Mouse (Mus musculus): Measurements from ENCODE around the gene Chd9. TPM values are rescaled to one million over a fixed set of nuclear protein-coding genes. Genes with fewer than 3 reads are reported as not detected.

Gene Chd9
- total RNA-seq, 2 experiments from 2014 or later = 43.1 to 57.7 TPM

- ATAC-seq (replicated peaks; ENCODE audit: low FRiP score, low TSS enrichment, poor library complexity, severe bottlenecking) = no peak
Measured at GRCm38 (mm10) chr8:90833628-90834320, 5.6 kb downstream of the Chd9 start.

- ATAC-seq (replicated peaks; ENCODE audit: low FRiP score, low TSS enrichment, poor library complexity, severe bottlenecking) = no peak
Measured at GRCm38 (mm10) chr8:90834321-90834672, 6.1 kb downstream of the Chd9 start.

GRCm38 (mm10) chr8:90837440-90837839 is 9.3 kb downstream of the Chd9 start:
- ATAC-seq (replicated peaks; ENCODE audit: low FRiP score, low TSS enrichment, poor library complexity, severe bottlenecking) = no peak

- no peak for ATAC-seq (replicated peaks; ENCODE audit: low FRiP score, low TSS enrichment, poor library complexity, severe bottlenecking)
Measured at GRCm38 (mm10) chr8:90839725-90840714, 11.9 kb downstream of the Chd9 start.

GRCm38 (mm10) chr8:90841321-90841720 is 13.2 kb downstream of the Chd9 start:
- no peak for ATAC-seq (replicated peaks; ENCODE audit: low FRiP score, low TSS enrichment, poor library complexity, severe bottlenecking)

GRCm38 (mm10) chr8:90843127-90843526 is 15.0 kb downstream of the Chd9 start:
- ATAC-seq (replicated peaks; ENCODE audit: low FRiP score, low TSS enrichment, poor library complexity, severe bottlenecking) = no peak

- ATAC-seq (replicated peaks; ENCODE audit: low FRiP score, low TSS enrichment, poor library complexity, severe bottlenecking) = no peak
Measured at GRCm38 (mm10) chr8:90844179-90844967, 16.2 kb downstream of the Chd9 start.

GRCm38 (mm10) chr8:90847980-90848379 is 19.8 kb downstream of the Chd9 start:
- ATAC-seq (replicated peaks; ENCODE audit: low FRiP score, low TSS enrichment, poor library complexity, severe bottlenecking) = no peak

GRCm38 (mm10) chr8:90849462-90850050 is 21.4 kb downstream of the Chd9 start:
- no peak for ATAC-seq (replicated peaks; ENCODE audit: low FRiP score, low TSS enrichment, poor library complexity, severe bottlenecking)

- no peak for ATAC-seq (replicated peaks; ENCODE audit: low FRiP score, low TSS enrichment, poor library complexity, severe bottlenecking)
Measured at GRCm38 (mm10) chr8:90851544-90851943, 23.4 kb downstream of the Chd9 start.

- no peak for ATAC-seq (replicated peaks; ENCODE audit: low FRiP score, low TSS enrichment, poor library complexity, severe bottlenecking)
Measured at GRCm38 (mm10) chr8:90853971-90854670, 26.0 kb downstream of the Chd9 start.

GRCm38 (mm10) chr8:90854671-90855161 is 26.6 kb downstream of the Chd9 start:
- ATAC-seq (replicated peaks; ENCODE audit: low FRiP score, low TSS enrichment, poor library complexity, severe bottlenecking) = 0 out of 2 replicates have a peak, but pooled peaks have one; percentile 43

- ATAC-seq (replicated peaks; ENCODE audit: low FRiP score, low TSS enrichment, poor library complexity, severe bottlenecking) = no peak
Measured at GRCm38 (mm10) chr8:90856171-90856570, 28.0 kb downstream of the Chd9 start.

GRCm38 (mm10) chr8:90856952-90857351 is 28.8 kb downstream of the Chd9 start:
- no peak for ATAC-seq (replicated peaks; ENCODE audit: low FRiP score, low TSS enrichment, poor library complexity, severe bottlenecking)

- ATAC-seq (replicated peaks; ENCODE audit: low FRiP score, low TSS enrichment, poor library complexity, severe bottlenecking) = no peak
Measured at GRCm38 (mm10) chr8:90858071-90858470, 29.9 kb downstream of the Chd9 start.

- peak; percentile 43 for ATAC-seq (replicated peaks; ENCODE audit: low FRiP score, low TSS enrichment, poor library complexity, severe bottlenecking)
Measured at GRCm38 (mm10) chr8:90861266-90861944, 33.3 kb downstream of the Chd9 start.

- ATAC-seq (replicated peaks; ENCODE audit: low FRiP score, low TSS enrichment, poor library complexity, severe bottlenecking) = peak; percentile 54
Measured at GRCm38 (mm10) chr8:90862038-90862437, 33.9 kb downstream of the Chd9 start.

- no peak for ATAC-seq (replicated peaks; ENCODE audit: low FRiP score, low TSS enrichment, poor library complexity, severe bottlenecking)
Measured at GRCm38 (mm10) chr8:90867061-90867460, 38.9 kb downstream of the Chd9 start.
